8 mouse cellular contexts compared by ENCODE assay signal in genomic region chr17:44778141-44778540, GRCm38 (mm10). TPM values are rescaled to one million over a fixed set of nuclear protein-coding genes. Genes with fewer than 3 reads are reported as not detected.
A peak's percentile ranks its signal among the peaks of the same experiment; 100 is the strongest.
DNase-seq lines count a peak whose midpoint lies in the region; ATAC-seq and TF ChIP-seq lines count a peak whose summit lies in the region.

No protein-coding gene starts in this region.

- no peaks in the 10 kb centered on the region for H3K27me3 ChIP-seq in kidney, embryonic 14.5 days (ENCODE audit: control insufficient read depth, insufficient read depth, low read length)
- H3K27me3 ChIP-seq in embryonic facial prominence, embryonic 10.5 days (replicated peaks; ENCODE audit: low read depth, poor library complexity, severe bottlenecking) = no peaks in the 10 kb centered on the region
- H3K27me3 ChIP-seq in hindbrain, postnatal 0 days (ENCODE audit: insufficient read depth, low read length) = no peaks in the 10 kb centered on the region
- no peaks in the 10 kb centered on the region for H3K27me3 ChIP-seq in myocyte (ENCODE audit: control insufficient read depth, insufficient read depth, insufficient read length)

- peaks cover 7% of the 10 kb centered on the region; the same call in 1 of the 2 replicates for H3K4me1 ChIP-seq in kidney, embryonic 14.5 days (ENCODE audit: control insufficient read depth, insufficient read depth, low read length)
- peaks cover 12% of the 10 kb centered on the region for H3K4me1 ChIP-seq in embryonic facial prominence, embryonic 10.5 days
- H3K4me1 ChIP-seq in hindbrain, postnatal 0 days (ENCODE audit: insufficient read depth, low read length) = no peaks in the 10 kb centered on the region

- WGBS in kidney, embryonic 14.5 days = 76% methylated on average over 5 of the region's 5 CpGs
- 74% methylated on average over 5 of the region's 5 CpGs for WGBS in embryonic facial prominence, embryonic 10.5 days
- 54% methylated on average over 5 of the region's 5 CpGs for WGBS in hindbrain, postnatal 0 days

- H3K36me3 ChIP-seq in kidney, embryonic 14.5 days (ENCODE audit: control insufficient read depth, insufficient read depth, low read length) = no peaks in the 10 kb centered on the region
- no peaks in the 10 kb centered on the region for H3K36me3 ChIP-seq in embryonic facial prominence, embryonic 10.5 days (replicated peaks)
- H3K36me3 ChIP-seq in hindbrain, postnatal 0 days (ENCODE audit: insufficient read depth, low read length) = no peaks in the 10 kb centered on the region
- H3K36me3 ChIP-seq in myocyte (ENCODE audit: control insufficient read depth, insufficient read depth) = no peaks in the 10 kb centered on the region

- peak overlapping the region; percentile 93 for H3K9ac ChIP-seq in kidney, embryonic 14.5 days (ENCODE audit: low read depth, low read length)
- peak overlapping the region; percentile 73; the same call in 1 of the 2 replicates for H3K9ac ChIP-seq in hindbrain, postnatal 0 days (replicated peaks; ENCODE audit: low read length)

- peak overlapping the region; percentile 74 for H3K4me2 ChIP-seq in kidney, embryonic 14.5 days (replicated peaks; ENCODE audit: low read depth, low read length)
- peak overlapping the region; percentile 67 for H3K4me2 ChIP-seq in hindbrain, postnatal 0 days (ENCODE audit: low read depth, low read length)
- H3K4me2 ChIP-seq in myocyte (ENCODE audit: low read depth) = peak overlapping the region; percentile 93

- no peak for DNase-seq in kidney, adult 11 months
- DNase-seq in embryonic facial prominence, embryonic 10.5 days (ENCODE audit: low spot score) = no peak
- DNase-seq in hindbrain, postnatal 0 days (ENCODE audit: low spot score) = peak; percentile 6
- no peak for DNase-seq in spleen, postnatal 4 days (ENCODE audit: low spot score in 2 of 2)
- no peak for DNase-seq in cerebellum, postnatal 36 days
- DNase-seq in cerebellum, postnatal 14 days = no peak

- H3K4me3 ChIP-seq in kidney, embryonic 14.5 days (ENCODE audit: low read length) = peak overlapping the region; percentile 86
- H3K4me3 ChIP-seq in embryonic facial prominence, embryonic 10.5 days = peak overlapping the region; percentile 87
- peak overlapping the region; percentile 61 for H3K4me3 ChIP-seq in hindbrain, postnatal 0 days (ENCODE audit: low read length)
- peak overlapping the region; percentile 49 for H3K4me3 ChIP-seq in myocyte

- no peak overlapping the region for H3K27ac ChIP-seq in kidney, embryonic 14.5 days (ENCODE audit: low read depth, low read length)
- H3K27ac ChIP-seq in embryonic facial prominence, embryonic 10.5 days (replicated peaks) = no peak overlapping the region
- H3K27ac ChIP-seq in hindbrain, postnatal 0 days = no peak overlapping the region

- H3K79me2 ChIP-seq in myocyte (ENCODE audit: control insufficient read depth, insufficient read depth) = no peaks in the 10 kb centered on the region

- no peaks in the 10 kb centered on the region for H3K9me3 ChIP-seq in kidney, embryonic 14.5 days (ENCODE audit: control insufficient read depth, low read length)
- H3K9me3 ChIP-seq in embryonic facial prominence, embryonic 10.5 days = no peaks in the 10 kb centered on the region
- no peaks in the 10 kb centered on the region for H3K9me3 ChIP-seq in hindbrain, postnatal 0 days (ENCODE audit: low read length)

- TF ChIP-seq POLR2A in myocyte (IDR thresholded peaks at IDR 0.05; ENCODE audit: insufficient read length, low read depth) = no peak

- no peak for TF ChIP-seq CTCF in hindbrain, postnatal 0 days (IDR thresholded peaks at IDR 0.05; ENCODE audit: low read depth)

- H3ac ChIP-seq in myocyte (ENCODE audit: control insufficient read depth, insufficient read length) = no peak overlapping the region

- ATAC-seq in kidney, embryonic 14.5 days (ENCODE audit: low FRiP score, low TSS enrichment) = no peak
- no peak for ATAC-seq in hindbrain, postnatal 0 days

TF ChIP-seq in myocyte, 11 proteins besides CTCF, POLR2A, EP300 and RAD21:
- TF ChIP-seq POLR2AphosphoS2 (IDR thresholded peaks at IDR 0.05; ENCODE audit: insufficient read length, low read depth) (no peak), REST (IDR thresholded peaks at IDR 0.05; ENCODE audit: insufficient read depth, insufficient read length) (no peak), MYOD1 (IDR thresholded peaks at IDR 0.05; ENCODE audit: control insufficient read depth in 1 of 3, insufficient read length in 2 of 3, low read depth in 2 of 3) (no peak), TCF12 (IDR thresholded peaks at IDR 0.05; ENCODE audit: insufficient read depth, poor library complexity, severe bottlenecking) (no peak), USF1 (IDR thresholded peaks at IDR 0.05; ENCODE audit: low read depth) (no peak), E2F4 (IDR thresholded peaks at IDR 0.05; ENCODE audit: insufficient read depth) (no peak), CEBPB (IDR thresholded peaks at IDR 0.05; ENCODE audit: insufficient read depth, poor library complexity, severe bottlenecking) (no peak), MYOG (IDR thresholded peaks at IDR 0.05; ENCODE audit: control insufficient read depth in 1 of 3, insufficient read depth in 1 of 3, insufficient read length in 2 of 3, low read depth in 2 of 3) (no peak), SRF (IDR thresholded peaks at IDR 0.05; ENCODE audit: control insufficient read depth, insufficient read length, low read depth) (no peak), TCF3 (IDR thresholded peaks at IDR 0.05; ENCODE audit: insufficient read length, low read depth) (no peak), MAX (IDR thresholded peaks at IDR 0.05; ENCODE audit: low read depth) (no peak)

RNA-seq across cellular contexts. Expression of gene Supt3, which starts 1.2 kb away (rescaled TPM):
- polyA plus RNA-seq in kidney, embryonic 14.5 days (2014; fragmentation: Nextera tagmentation; extraction: Ambion mirVana) = 22.4 and 26.5 TPM in 2 replicates
- 24.6 and 27.5 TPM in 2 replicates for polyA plus RNA-seq in embryonic facial prominence, embryonic 10.5 days (2016; fragmentation: Nextera tagmentation; extraction: Ambion mirVana)
- total RNA-seq in hindbrain, postnatal 0 days (2014; rRNA removed) = 4.1 and 7.4 TPM in 2 replicates
- 24.4 and 24.9 TPM in 2 replicates for polyA plus RNA-seq in hindbrain, postnatal 0 days (2015; fragmentation: Nextera tagmentation; extraction: Ambion mirVana)
- polyA plus RNA-seq in myocyte (2012; fragmentation: generic; extraction: Trizol) = 30.9 TPM

RNA-seq across cellular contexts. Expression of gene Runx2, which starts 36.5 kb away (rescaled TPM):
- polyA plus RNA-seq in kidney, embryonic 14.5 days (2014; fragmentation: Nextera tagmentation; extraction: Ambion mirVana) = 0.57 and 2.4 TPM in 2 replicates
- polyA plus RNA-seq in embryonic facial prominence, embryonic 10.5 days (2016; fragmentation: Nextera tagmentation; extraction: Ambion mirVana) = 0.53 and 2.0 TPM in 2 replicates
- 1.5 and 2.8 TPM in 2 replicates for total RNA-seq in hindbrain, postnatal 0 days (2014; rRNA removed)
- polyA plus RNA-seq in hindbrain, postnatal 0 days (2015; fragmentation: Nextera tagmentation; extraction: Ambion mirVana) = 0.57 and 0.83 TPM in 2 replicates
- polyA plus RNA-seq in myocyte (2012; fragmentation: generic; extraction: Trizol) = 6.7 TPM
